Mouse (Mus musculus): ENCODE data around the gene Igfbp3.
A peak's percentile ranks its signal among the peaks of the same experiment; 100 is the strongest.

The Igfbp3 gene

GRCm38 (mm10) chr11:7160637-7161101 is 53.1 kb downstream of the Igfbp3 start:
- DNase-seq: no peak

DNA sequence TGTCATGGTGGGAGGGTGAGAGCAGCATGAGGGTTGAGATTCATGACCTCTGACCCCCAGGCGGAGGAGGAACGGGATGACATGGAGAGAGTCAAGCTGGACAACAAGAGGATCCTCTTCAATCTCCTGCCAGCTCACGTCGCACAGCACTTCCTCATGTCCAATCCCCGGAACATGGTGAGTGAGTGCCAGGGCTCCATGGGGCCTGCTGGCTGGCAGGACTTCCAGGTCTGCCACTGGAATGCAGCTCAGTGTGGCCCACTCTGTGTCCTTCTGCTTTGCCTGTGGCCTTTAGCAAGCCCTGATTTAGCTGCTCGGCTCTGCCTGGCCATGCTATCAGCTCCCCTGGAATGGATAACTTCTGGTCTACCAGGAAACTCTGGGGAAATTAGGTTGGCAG is 53.6 kb downstream of the Igfbp3 start:
- peak in 1 of 2 experiments; percentile 31 for DNase-seq

DNA sequence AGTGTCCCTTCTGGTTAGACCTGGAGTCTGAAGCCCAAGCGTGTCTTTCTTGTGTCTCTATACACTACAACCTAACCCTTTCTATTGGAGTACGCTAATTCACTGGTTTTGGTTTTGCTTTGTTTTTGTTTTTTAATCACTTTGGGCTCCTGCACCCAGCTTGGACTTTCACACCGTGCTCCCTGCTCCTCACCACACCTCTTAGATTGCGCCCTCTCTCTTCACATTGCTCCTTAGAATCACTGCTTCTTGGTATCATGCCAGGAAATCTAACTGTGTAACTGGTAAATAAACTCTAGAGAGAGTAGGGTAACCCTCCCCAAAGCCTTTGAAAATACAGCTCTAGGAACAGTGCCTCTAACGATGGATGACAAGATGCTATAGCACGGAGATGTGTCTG is 55.5 kb downstream of the Igfbp3 start:
- peak; percentile 43 to 73 for DNase-seq

GRCm38 (mm10) chr11:7156427-7156826 is 57.3 kb downstream of the Igfbp3 start:
- DNase-seq: peak in 1 of 2 experiments; percentile 12

Data from kidney, postnatal 36 days (tissue).